Mouse (Mus musculus): ENCODE results near the gene Nrxn3. TPM values are rescaled to one million over a fixed set of nuclear protein-coding genes. Genes with fewer than 3 reads are reported as not detected.

Nrxn3 gene
- polyA plus RNA-seq, 1 experiment: 3.0 TPM

GRCm38 (mm10) chr12:89504026-89504425 is 781.4 kb downstream of the Nrxn3 start:
- Histone ChIP-seq H3K4me2 (ENCODE audit: low read depth) (no peak overlapping the region), H3K36me3 (ENCODE audit: control insufficient read depth, insufficient read depth) (no peaks in the 10 kb centered on the region), H3K79me2 (ENCODE audit: control insufficient read depth, insufficient read depth) (no peaks in the 10 kb centered on the region), H3K27me3 (ENCODE audit: control insufficient read depth, insufficient read depth, insufficient read length) (no peaks in the 10 kb centered on the region), H3K4me3 (no peak overlapping the region), H3ac (ENCODE audit: control insufficient read depth, insufficient read length) (no peak overlapping the region)
- TF ChIP-seq MYOD1 (IDR thresholded peaks at IDR 0.05; ENCODE audit: control insufficient read depth in 1 of 3, insufficient read length in 2 of 3, low read depth in 2 of 3): peak in 1 of 3 experiments; percentile 16
- TF ChIP-seq POLR2AphosphoS2 (IDR thresholded peaks at IDR 0.05; ENCODE audit: insufficient read length, low read depth): no peak

GRCm38 (mm10) chr12:89505121-89505764 is 782.6 kb downstream of the Nrxn3 start:
- H3K36me3 ChIP-seq (ENCODE audit: control insufficient read depth, insufficient read depth): no peaks in the 10 kb centered on the region
- TF ChIP-seq SRF (IDR thresholded peaks at IDR 0.05; ENCODE audit: control insufficient read depth, insufficient read length, low read depth) (no peak), MYOG (IDR thresholded peaks at IDR 0.05; ENCODE audit: control insufficient read depth in 1 of 3, insufficient read depth in 1 of 3, insufficient read length in 2 of 3, low read depth in 2 of 3) (no peak), TCF3 (IDR thresholded peaks at IDR 0.05; ENCODE audit: insufficient read length, low read depth) (no peak), TCF12 (IDR thresholded peaks at IDR 0.05; ENCODE audit: insufficient read depth, poor library complexity, severe bottlenecking) (no peak), POLR2AphosphoS2 (IDR thresholded peaks at IDR 0.05; ENCODE audit: insufficient read length, low read depth) (no peak), MYOD1 (IDR thresholded peaks at IDR 0.05; ENCODE audit: control insufficient read depth in 1 of 3, insufficient read length in 2 of 3, low read depth in 2 of 3) (no peak), REST (IDR thresholded peaks at IDR 0.05; ENCODE audit: insufficient read depth, insufficient read length) (no peak), CEBPB (IDR thresholded peaks at IDR 0.05; ENCODE audit: insufficient read depth, poor library complexity, severe bottlenecking) (no peak), USF1 (IDR thresholded peaks at IDR 0.05; ENCODE audit: low read depth) (no peak), MAX (IDR thresholded peaks at IDR 0.05; ENCODE audit: low read depth) (no peak), E2F4 (IDR thresholded peaks at IDR 0.05; ENCODE audit: insufficient read depth) (no peak), POLR2A (IDR thresholded peaks at IDR 0.05; ENCODE audit: insufficient read length, low read depth) (no peak)
- H3K4me2 ChIP-seq (ENCODE audit: low read depth): peak overlapping the region; percentile 37
- no peak overlapping the region for H3K4me3 ChIP-seq
- H3K27me3 ChIP-seq (ENCODE audit: control insufficient read depth, insufficient read depth, insufficient read length): no peaks in the 10 kb centered on the region
- no peaks in the 10 kb centered on the region for H3K79me2 ChIP-seq (ENCODE audit: control insufficient read depth, insufficient read depth)
- no peak overlapping the region for H3ac ChIP-seq (ENCODE audit: control insufficient read depth, insufficient read length)

- H3K4me2 ChIP-seq (ENCODE audit: low read depth): no peak overlapping the region
- no peaks in the 10 kb centered on the region for H3K36me3 ChIP-seq (ENCODE audit: control insufficient read depth, insufficient read depth)
- no peak overlapping the region for H3K4me3 ChIP-seq
- H3K27me3 ChIP-seq (ENCODE audit: control insufficient read depth, insufficient read depth, insufficient read length): no peaks in the 10 kb centered on the region
- TF ChIP-seq E2F4 (IDR thresholded peaks at IDR 0.05; ENCODE audit: insufficient read depth) (no peak), MAX (IDR thresholded peaks at IDR 0.05; ENCODE audit: low read depth) (no peak), MYOD1 (IDR thresholded peaks at IDR 0.05; ENCODE audit: control insufficient read depth in 1 of 3, insufficient read length in 2 of 3, low read depth in 2 of 3) (no peak), MYOG (IDR thresholded peaks at IDR 0.05; ENCODE audit: control insufficient read depth in 1 of 3, insufficient read depth in 1 of 3, insufficient read length in 2 of 3, low read depth in 2 of 3) (no peak), TCF12 (IDR thresholded peaks at IDR 0.05; ENCODE audit: insufficient read depth, poor library complexity, severe bottlenecking) (no peak)
- H3ac ChIP-seq (ENCODE audit: control insufficient read depth, insufficient read length): no peak overlapping the region
- H3K79me2 ChIP-seq (ENCODE audit: control insufficient read depth, insufficient read depth): no peaks in the 10 kb centered on the region
Observed at GRCm38 (mm10) chr12:89508970-89509369, 786.3 kb downstream of the Nrxn3 start.

- H3ac ChIP-seq (ENCODE audit: control insufficient read depth, insufficient read length): no peak overlapping the region
- H3K27me3 ChIP-seq (ENCODE audit: control insufficient read depth, insufficient read depth, insufficient read length): no peaks in the 10 kb centered on the region
- TF ChIP-seq REST (IDR thresholded peaks at IDR 0.05; ENCODE audit: insufficient read depth, insufficient read length) (no peak), MYOG (IDR thresholded peaks at IDR 0.05; ENCODE audit: control insufficient read depth in 1 of 3, insufficient read depth in 1 of 3, insufficient read length in 2 of 3, low read depth in 2 of 3) (no peak), CEBPB (IDR thresholded peaks at IDR 0.05; ENCODE audit: insufficient read depth, poor library complexity, severe bottlenecking) (no peak), SRF (IDR thresholded peaks at IDR 0.05; ENCODE audit: control insufficient read depth, insufficient read length, low read depth) (no peak), POLR2A (IDR thresholded peaks at IDR 0.05; ENCODE audit: insufficient read length, low read depth) (no peak), TCF12 (IDR thresholded peaks at IDR 0.05; ENCODE audit: insufficient read depth, poor library complexity, severe bottlenecking) (no peak), POLR2AphosphoS2 (IDR thresholded peaks at IDR 0.05; ENCODE audit: insufficient read length, low read depth) (no peak), USF1 (IDR thresholded peaks at IDR 0.05; ENCODE audit: low read depth) (no peak), MAX (IDR thresholded peaks at IDR 0.05; ENCODE audit: low read depth) (no peak), TCF3 (IDR thresholded peaks at IDR 0.05; ENCODE audit: insufficient read length, low read depth) (no peak), E2F4 (IDR thresholded peaks at IDR 0.05; ENCODE audit: insufficient read depth) (no peak), MYOD1 (IDR thresholded peaks at IDR 0.05; ENCODE audit: control insufficient read depth in 1 of 3, insufficient read length in 2 of 3, low read depth in 2 of 3) (no peak)
Observed at GRCm38 (mm10) chr12:89513759-89514158, 791.1 kb downstream of the Nrxn3 start.

GRCm38 (mm10) chr12:89516046-89516445 is 793.4 kb downstream of the Nrxn3 start:
- Histone ChIP-seq H3K4me3 (no peak overlapping the region), H3K4me2 (ENCODE audit: low read depth) (no peak overlapping the region), H3ac (ENCODE audit: control insufficient read depth, insufficient read length) (no peak overlapping the region), H3K79me2 (ENCODE audit: control insufficient read depth, insufficient read depth) (no peaks in the 10 kb centered on the region), H3K27me3 (ENCODE audit: control insufficient read depth, insufficient read depth, insufficient read length) (no peaks in the 10 kb centered on the region), H3K36me3 (ENCODE audit: control insufficient read depth, insufficient read depth) (no peaks in the 10 kb centered on the region)
- TF ChIP-seq USF1 (IDR thresholded peaks at IDR 0.05; ENCODE audit: low read depth) (no peak), POLR2AphosphoS2 (IDR thresholded peaks at IDR 0.05; ENCODE audit: insufficient read length, low read depth) (no peak), MYOG (IDR thresholded peaks at IDR 0.05; ENCODE audit: control insufficient read depth in 1 of 3, insufficient read depth in 1 of 3, insufficient read length in 2 of 3, low read depth in 2 of 3) (no peak), MAX (IDR thresholded peaks at IDR 0.05; ENCODE audit: low read depth) (no peak), TCF12 (IDR thresholded peaks at IDR 0.05; ENCODE audit: insufficient read depth, poor library complexity, severe bottlenecking) (no peak), REST (IDR thresholded peaks at IDR 0.05; ENCODE audit: insufficient read depth, insufficient read length) (no peak), POLR2A (IDR thresholded peaks at IDR 0.05; ENCODE audit: insufficient read length, low read depth) (no peak), E2F4 (IDR thresholded peaks at IDR 0.05; ENCODE audit: insufficient read depth) (no peak), TCF3 (IDR thresholded peaks at IDR 0.05; ENCODE audit: insufficient read length, low read depth) (no peak), SRF (IDR thresholded peaks at IDR 0.05; ENCODE audit: control insufficient read depth, insufficient read length, low read depth) (no peak), MYOD1 (IDR thresholded peaks at IDR 0.05; ENCODE audit: control insufficient read depth in 1 of 3, insufficient read length in 2 of 3, low read depth in 2 of 3) (no peak), CEBPB (IDR thresholded peaks at IDR 0.05; ENCODE audit: insufficient read depth, poor library complexity, severe bottlenecking) (no peak)

More at GRCm38 (mm10) chr12:89513759-89514158, 791.1 kb downstream of the Nrxn3 start:
- no peak overlapping the region for H3K4me2 ChIP-seq (ENCODE audit: low read depth)
- no peaks in the 10 kb centered on the region for H3K79me2 ChIP-seq (ENCODE audit: control insufficient read depth, insufficient read depth)
- no peak overlapping the region for H3K4me3 ChIP-seq
- H3K36me3 ChIP-seq (ENCODE audit: control insufficient read depth, insufficient read depth): no peaks in the 10 kb centered on the region
